Mouse (Mus musculus) CD4-positive helper T cell, adult 2 months (primary cell): ENCODE data around the gene Gm19668.
"Not testable (repeated sequence)": the region's sequence is repeated elsewhere in the genome, so short reads cannot be mapped to it uniquely, and the experiment has no call there.

Source experiments
- DNase-seq: peaks from one replicate; pipeline ENCODE4 v3.0.0-alpha.2; 2012; ENCODE audit warnings: low read depth, missing footprints, low spot score

Gm19668 gene

DNA sequence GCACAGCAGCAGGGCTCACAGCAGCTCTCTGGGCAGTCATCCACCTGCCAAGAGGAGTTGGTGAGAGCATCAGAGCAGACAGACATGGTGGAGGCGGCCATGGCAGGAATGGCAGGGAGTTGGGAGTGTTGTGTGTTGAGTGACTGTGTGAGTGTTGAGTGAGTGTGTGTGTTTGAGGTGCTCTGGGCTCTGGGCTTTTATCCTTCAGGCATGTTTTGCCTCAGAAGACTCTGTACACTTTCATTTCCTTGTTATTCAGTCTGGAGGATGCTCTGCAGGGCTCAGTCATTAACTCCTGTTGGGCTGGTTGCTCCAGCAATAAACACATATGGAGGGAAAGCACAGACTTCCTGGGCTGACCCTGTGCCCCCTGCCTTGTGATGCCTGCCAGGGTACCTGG, 27.7 kb downstream of the Gm19668 start, which contains the start of gene Gm3238:
Gene Gm3238 (minus strand): TSS at position 101 of the 400 bp plus-strand sequence.
- not testable (repeated sequence) for DNase-seq

DNA sequence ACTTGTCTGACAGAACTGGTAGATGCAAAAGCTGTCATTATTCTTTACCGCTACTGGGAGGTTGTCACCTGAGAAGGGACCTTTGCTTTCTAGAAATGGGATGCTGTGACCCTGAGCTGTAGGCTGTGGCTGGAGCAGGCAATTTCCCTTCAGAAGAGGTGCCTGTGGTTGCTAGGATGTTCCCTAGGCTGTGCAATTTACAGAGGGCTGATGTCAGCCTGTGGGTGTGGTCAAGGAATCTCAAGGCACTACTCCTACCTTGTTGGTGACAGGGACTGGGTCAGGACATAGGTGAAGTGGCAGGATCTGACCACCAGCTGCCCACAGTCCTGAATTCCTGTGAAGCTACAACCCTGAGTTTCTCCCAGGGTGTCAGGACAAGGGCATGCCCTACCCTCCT, 29.2 kb downstream of the Gm19668 start:
- no peak for DNase-seq

DNA sequence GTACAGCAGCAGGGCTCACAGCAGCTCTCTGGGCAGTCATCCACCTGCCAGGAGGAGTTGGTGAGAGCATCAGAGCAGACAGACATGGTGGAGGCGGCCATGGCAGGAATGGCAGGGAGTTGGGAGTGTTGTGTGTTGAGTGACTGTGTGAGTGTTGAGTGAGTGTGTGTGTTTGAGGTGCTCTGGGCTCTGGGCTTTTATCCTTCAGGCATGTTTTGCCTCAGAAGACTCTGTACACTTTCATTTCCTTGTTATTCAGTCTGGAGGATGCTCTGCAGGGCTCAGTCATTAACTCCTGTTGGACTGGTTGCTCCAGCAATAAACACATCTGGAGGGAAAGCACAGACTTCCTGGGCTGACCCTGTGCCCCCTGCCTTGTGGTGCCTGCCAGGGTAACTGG, 39.4 kb downstream of the Gm19668 start, which contains the start of gene Gm3233:
Gene Gm3233 (minus strand): TSS at position 101 of the 400 bp plus-strand sequence.
- DNase-seq: not testable (repeated sequence)

DNA sequence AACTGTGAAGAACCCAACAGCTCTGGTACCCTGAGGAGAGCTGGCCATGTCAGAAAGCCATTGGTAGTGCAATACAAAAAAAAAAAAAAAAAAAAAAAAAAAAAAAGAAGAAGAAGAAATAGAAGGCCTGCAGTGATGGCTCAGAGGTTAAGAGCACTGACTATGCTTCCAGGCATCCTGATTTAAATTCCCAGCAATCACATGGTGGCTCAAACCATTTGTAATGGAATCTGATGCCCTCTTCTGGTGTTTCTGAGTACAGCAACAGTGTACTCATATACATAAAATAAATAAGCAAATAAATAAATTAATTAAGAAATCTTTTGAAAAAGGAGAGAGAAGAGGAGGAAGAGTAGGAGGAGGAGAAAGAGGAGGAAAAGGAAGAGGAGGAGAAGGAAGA, 45.5 kb downstream of the Gm19668 start:
- no peak for DNase-seq

DNA sequence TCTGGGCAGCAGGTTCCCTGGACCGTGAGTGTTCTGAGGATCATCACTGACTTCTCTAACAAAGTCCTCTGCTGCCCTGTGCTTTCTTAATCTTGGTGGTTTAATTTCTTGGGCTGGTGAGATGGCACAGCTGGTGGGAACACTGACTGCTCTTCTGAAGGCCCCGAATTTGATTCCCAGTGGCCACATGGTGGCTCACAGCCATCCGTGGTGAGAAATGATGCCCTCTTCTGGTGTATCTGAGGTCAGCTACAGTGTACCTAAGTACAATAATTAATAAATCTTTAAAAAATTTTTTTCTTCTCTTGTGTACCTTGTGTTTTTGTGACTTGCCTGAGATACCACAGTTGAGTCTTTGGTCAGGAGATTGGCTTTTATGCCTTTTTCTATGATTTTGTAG, 46.6 kb downstream of the Gm19668 start:
- not testable (repeated sequence) for DNase-seq

DNA sequence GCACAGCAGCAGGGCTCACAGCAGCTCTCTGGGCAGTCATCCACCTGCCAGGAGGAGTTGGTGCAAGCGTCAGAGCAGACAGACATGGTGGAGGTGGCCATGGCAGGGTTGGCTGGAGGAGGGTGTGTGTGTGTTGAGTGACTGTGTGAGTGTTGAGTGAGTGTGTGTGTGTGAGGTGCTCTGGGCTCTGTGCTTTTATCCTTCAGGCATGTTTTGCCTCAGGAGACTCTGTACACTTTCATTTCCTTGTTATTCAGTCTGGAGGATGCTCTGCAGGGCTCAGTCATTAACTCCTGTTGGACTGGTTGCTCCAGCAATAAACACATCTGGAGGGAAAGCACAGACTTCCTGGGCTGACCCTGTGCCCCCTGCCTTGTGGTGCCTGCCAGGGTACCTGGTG, 47.7 kb downstream of the Gm19668 start, which contains the start of gene Gm9736:
Gene Gm9736 (minus strand): TSS at position 101 of the 400 bp plus-strand sequence.
- DNase-seq: not testable (repeated sequence)

DNA sequence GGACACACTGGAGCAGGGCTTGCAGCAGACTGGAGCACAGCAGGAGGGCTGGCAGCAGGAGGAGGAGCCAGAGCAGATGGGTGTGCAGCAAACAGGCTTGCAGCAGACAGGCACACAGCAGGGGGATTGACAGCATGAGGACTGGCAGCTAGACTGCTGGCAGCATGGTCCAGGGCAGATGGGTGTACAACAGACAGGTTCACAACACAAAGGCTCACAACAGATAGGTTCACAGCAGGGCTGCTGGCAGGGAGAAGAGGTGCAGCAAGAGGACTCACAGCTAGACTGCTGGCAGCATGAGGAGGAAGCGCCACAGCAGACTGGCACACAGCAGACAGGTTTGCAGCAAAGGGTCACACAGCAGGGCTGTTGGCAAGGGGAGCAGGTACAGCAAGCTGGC, 48.2 kb downstream of the Gm19668 start:
- DNase-seq: not testable (repeated sequence)
